Mouse (Mus musculus) limb, embryonic 14.5 days (tissue): Measurements from ENCODE around the gene Cacybp. TPM values are rescaled to one million over a fixed set of nuclear protein-coding genes. Genes with fewer than 3 reads are reported as not detected.

Source experiments
- ATAC-seq: fragments of 200-750 bp; cut with Nextera tagmentation; 2 replicates; pipeline ENCODE4 v1.8.0; 2017; ENCODE audit warnings: low read depth, moderate number of reproducible peaks, moderate TSS enrichment; ENCODE audit not compliant: low FRiP score
- DNase-seq: peaks from one replicate; pipeline ENCODE4 v3.0.0-alpha.2; 2015; ENCODE audit warnings: low spot score
- H3K27ac ChIP-seq: fragments of 300-500 bp; sonication (generic); replicated peaks from 2 replicates; pipeline ENCODE4 v1.5.1; 2014; ENCODE audit warnings: low read depth, mild to moderate bottlenecking, low read length, moderate library complexity, mixed read lengths
- H3K27me3 ChIP-seq: fragments of 300-500 bp; sonication (generic); 2 replicates; pipeline ENCODE4 v1.6.1; 2014; ENCODE audit warnings: low read length, mixed read lengths; ENCODE audit not compliant: control insufficient read depth, insufficient read depth
- H3K36me3 ChIP-seq: fragments of 300-500 bp; sonication (generic); 2 replicates; pipeline ENCODE4 v1.6.1; 2014; ENCODE audit warnings: mild to moderate bottlenecking, low read length, moderate library complexity, mixed read lengths; ENCODE audit not compliant: control insufficient read depth, insufficient read depth
- H3K4me1 ChIP-seq: fragments of 300-500 bp; sonication (generic); 2 replicates; pipeline ENCODE4 v1.6.1; 2014; ENCODE audit warnings: antibody characterized with exemption, low read length, mixed read lengths; ENCODE audit not compliant: control insufficient read depth, insufficient read depth
- H3K4me2 ChIP-seq: fragments of 300-500 bp; sonication (generic); replicated peaks from 2 replicates; pipeline ENCODE4 v1.6.1; 2014; ENCODE audit warnings: low read depth, mild to moderate bottlenecking, low read length, moderate library complexity; ENCODE audit not compliant: severe bottlenecking
- H3K4me3 ChIP-seq: fragments of 300-500 bp; sonication (generic); replicated peaks from 2 replicates; pipeline ENCODE4 v1.5.1; 2014; ENCODE audit warnings: low read length
- H3K9ac ChIP-seq: fragments of 300-500 bp; sonication (generic); 2 replicates; pipeline ENCODE4 v1.6.1; 2014; ENCODE audit warnings: mild to moderate bottlenecking, low read depth, low read length, moderate library complexity; ENCODE audit not compliant: severe bottlenecking
- H3K9me3 ChIP-seq: fragments of 300-500 bp; sonication (generic); 2 replicates; pipeline ENCODE4 v1.6.1; 2016; ENCODE audit warnings: low read length; ENCODE audit not compliant: control insufficient read depth
- POLR2A ChIP-seq: fragments of 200-500 bp; IDR thresholded peaks from 2 replicates; pipeline ENCODE4 v1.8.0; 2012; ENCODE audit warnings: inconsistent platforms, mild to moderate bottlenecking, moderate library complexity, borderline replicate concordance; ENCODE audit not compliant: insufficient read depth, insufficient read length; ENCODE audit errors: extremely low read depth
- WGBS: fragments of 180-500 bp; shearing (Covaris S2); extraction: QIAGEN DNeasy Blood & Tissue Kit; methylation state at CpG from one replicate; pipeline ENCODE4 v1.1.7; 2014; 5-methylcytosine and 5-hydroxymethylcytosine counted together
- polyA plus RNA-seq, 2 experiments: library from polyadenylated mRNA; depleted of rRNA in 1 of 2; stranded (reverse) in 1 of 2; unstranded in 1 of 2; fragments of >200 nt; fragmentation: Nextera tagmentation in 1 of 2; extraction: Ambion mirVana in 1 of 2; gene quantifications; 2 replicates each; pipeline versions ENCODE4 v1.2.1 to v1.2.3; 2012 to 2014

Gene Cacybp
- polyA plus RNA-seq, 2 experiments, result 60.5 to 200 TPM

DNA sequence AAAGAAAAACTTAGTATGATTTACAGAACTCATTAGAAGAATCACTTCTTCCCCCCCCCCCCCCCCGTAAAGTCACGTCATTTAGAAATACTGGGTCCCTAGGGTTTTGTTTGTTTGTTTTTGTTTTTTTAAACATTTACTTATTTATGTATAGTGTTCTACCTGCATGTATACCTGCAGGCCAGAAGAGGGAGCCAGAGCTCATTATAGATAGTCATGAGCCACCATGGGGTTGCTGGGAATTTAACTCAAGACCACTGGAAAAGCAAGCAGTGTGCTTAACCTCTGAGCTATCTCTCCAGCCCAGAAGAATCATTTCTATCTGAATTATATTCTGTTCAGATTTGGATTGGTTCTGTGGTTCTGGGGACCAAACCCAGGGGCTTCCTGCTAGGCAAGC, 40.4 kb upstream of the Cacybp start:
- no peak for ATAC-seq
- no peak overlapping the region for H3K27ac ChIP-seq
- H3K4me1 ChIP-seq, result 0 out of 2 replicates have a peak, but pooled peaks cover 9% of the 10 kb centered on the region
- H3K4me3 ChIP-seq, result no peak overlapping the region
- no peak overlapping the region for H3K9ac ChIP-seq
- TF ChIP-seq POLR2A, result no peak
- DNase-seq, result no peak
- H3K36me3 ChIP-seq, result no peaks in the 10 kb centered on the region
- H3K27me3 ChIP-seq, result no peaks in the 10 kb centered on the region
- no peak overlapping the region for H3K4me2 ChIP-seq
- no peaks in the 10 kb centered on the region for H3K9me3 ChIP-seq
- WGBS, result 84% methylated on average over 2 of the region's 2 CpGs

DNA sequence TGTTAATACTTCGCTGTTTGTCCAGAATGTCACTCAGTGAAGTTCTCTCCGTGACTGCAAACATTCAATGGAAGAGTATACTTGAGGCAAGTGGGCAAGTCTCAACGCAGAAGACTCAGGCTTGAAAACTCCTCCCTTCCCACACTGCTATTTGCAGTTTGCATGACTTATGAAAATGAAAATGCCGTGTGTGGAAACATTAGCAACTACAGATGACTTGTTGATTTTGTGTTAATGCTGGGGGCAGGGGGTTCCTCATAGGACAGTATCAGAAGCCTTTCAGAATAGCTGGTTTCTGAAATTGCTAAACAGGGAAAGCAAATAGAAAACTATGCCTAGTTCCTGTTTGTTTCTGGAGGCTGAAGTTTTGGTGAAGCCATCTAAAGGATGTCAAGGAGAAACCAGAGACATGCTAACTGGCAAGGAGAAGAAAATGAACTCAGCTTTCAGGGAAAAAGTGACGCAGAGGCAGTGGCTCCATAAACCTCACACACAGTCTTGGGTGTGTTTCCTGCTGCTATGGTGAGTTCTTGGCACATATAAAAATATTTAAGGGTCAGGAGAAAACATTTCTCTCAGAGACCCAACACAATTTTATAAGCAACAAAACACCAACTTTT, 38.8 kb upstream of the Cacybp start:
- Histone ChIP-seq H3K9me3 (no peaks in the 10 kb centered on the region), H3K4me1 (0 out of 2 replicates have a peak, but pooled peaks cover 9% of the 10 kb centered on the region), H3K27me3 (no peaks in the 10 kb centered on the region), H3K9ac (no peak overlapping the region), H3K4me2 (no peak overlapping the region), H3K36me3 (no peaks in the 10 kb centered on the region), H3K27ac (peak overlapping the region; percentile 16; the same call in 1 of the 2 replicates), H3K4me3 (no peak overlapping the region)
- no peak for DNase-seq
- no peak for TF ChIP-seq POLR2A
- ATAC-seq, result no peak
- WGBS, result 58% methylated on average over 5 of the region's 5 CpGs

DNA sequence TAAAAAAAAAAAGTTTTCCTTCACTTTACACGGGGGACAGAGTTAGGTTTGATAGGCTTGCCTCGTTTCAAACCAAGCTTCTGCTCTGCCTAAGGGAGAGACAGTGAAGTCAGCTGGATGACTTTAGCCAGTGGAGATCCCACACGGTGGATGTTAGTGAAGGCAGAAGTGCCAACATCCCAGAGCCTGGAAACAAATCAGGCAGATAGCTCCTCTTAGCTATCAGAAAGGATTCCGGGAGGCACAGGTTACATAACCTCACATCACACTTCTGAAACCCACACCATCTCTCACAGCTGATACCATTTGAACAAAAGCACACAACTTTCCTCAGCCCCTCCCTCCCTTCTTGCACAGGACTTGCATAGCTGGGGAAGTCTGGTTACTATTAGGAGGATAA, 38.1 kb upstream of the Cacybp start:
- WGBS, result 47% methylated on average over 4 of the region's 4 CpGs
- Histone ChIP-seq H3K4me3 (no peak overlapping the region), H3K36me3 (no peaks in the 10 kb centered on the region), H3K27me3 (no peaks in the 10 kb centered on the region), H3K9me3 (no peaks in the 10 kb centered on the region), H3K4me1 (0 out of 2 replicates have a peak, but pooled peaks cover 9% of the 10 kb centered on the region), H3K4me2 (no peak overlapping the region), H3K9ac (no peak overlapping the region), H3K27ac (no peak overlapping the region)
- no peak for DNase-seq
- ATAC-seq, result no peak
- no peak for TF ChIP-seq POLR2A

DNA sequence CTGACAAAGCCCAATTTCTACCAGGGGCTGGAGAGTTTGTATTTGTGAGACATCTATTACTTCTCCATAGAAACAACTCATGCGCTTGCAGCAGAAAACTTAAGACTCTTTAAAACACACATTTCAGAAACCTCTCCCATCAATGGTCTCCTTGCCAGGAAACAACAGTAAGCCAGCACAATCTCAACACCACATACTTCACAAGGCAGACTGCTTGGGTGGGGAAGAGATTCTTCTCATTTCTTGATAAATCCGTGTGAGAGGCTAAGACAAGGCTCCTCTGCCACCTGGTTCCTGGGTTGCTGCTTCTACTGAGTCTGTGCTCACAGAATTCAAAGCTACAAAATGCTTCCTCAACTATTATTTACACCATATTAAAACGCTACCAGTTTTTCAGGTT, 37.1 kb upstream of the Cacybp start:
- H3K4me2 ChIP-seq, result no peak overlapping the region
- H3K4me1 ChIP-seq, result 0 out of 2 replicates have a peak, but pooled peaks cover 9% of the 10 kb centered on the region
- H3K36me3 ChIP-seq, result no peaks in the 10 kb centered on the region
- H3K27ac ChIP-seq, result no peak overlapping the region
- WGBS, result 61% methylated on average over 3 of the region's 3 CpGs
- DNase-seq (no peak), ATAC-seq (no peak)
- no peak overlapping the region for H3K9ac ChIP-seq
- no peak for TF ChIP-seq POLR2A
- H3K9me3 ChIP-seq, result no peaks in the 10 kb centered on the region
- no peaks in the 10 kb centered on the region for H3K27me3 ChIP-seq
- H3K4me3 ChIP-seq, result no peak overlapping the region

DNA sequence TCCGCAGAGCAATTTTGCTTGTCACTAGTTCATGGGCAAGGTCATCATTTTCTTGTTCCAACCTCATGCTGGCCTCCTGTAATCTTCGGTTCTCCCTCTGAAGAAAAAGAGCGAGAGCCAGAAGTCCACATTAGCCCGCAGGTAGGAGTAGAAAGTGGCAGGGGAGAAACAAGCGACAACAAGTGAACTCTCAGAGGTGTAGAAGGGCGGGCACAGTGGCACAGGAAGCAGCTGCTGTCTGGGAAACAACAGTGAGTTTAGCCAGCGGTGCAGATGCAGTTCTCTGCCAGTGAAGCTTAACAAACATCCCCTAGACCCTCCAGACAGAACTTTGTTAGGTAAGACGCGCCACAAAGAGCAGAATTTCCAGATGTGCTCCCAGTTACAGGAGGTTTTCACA, 34.8 kb upstream of the Cacybp start:
- no peak overlapping the region for H3K4me3 ChIP-seq
- H3K9ac ChIP-seq, result no peak overlapping the region
- TF ChIP-seq POLR2A, result no peak
- no peaks in the 10 kb centered on the region for H3K9me3 ChIP-seq
- H3K4me1 ChIP-seq, result 0 out of 2 replicates have a peak, but pooled peaks cover 9% of the 10 kb centered on the region
- no peak overlapping the region for H3K27ac ChIP-seq
- no peak for DNase-seq
- H3K4me2 ChIP-seq, result no peak overlapping the region
- WGBS, result 79% methylated on average over 9 of the region's 9 CpGs
- ATAC-seq, result no peak
- H3K36me3 ChIP-seq, result no peaks in the 10 kb centered on the region
- no peaks in the 10 kb centered on the region for H3K27me3 ChIP-seq
